Mouse (Mus musculus) liver, embryonic 14.5 days (tissue): ENCODE results near the gene Slc17a8.

Experiments used
- CTCF ChIP-seq: IDR thresholded peaks from 2 replicates; pipeline ENCODE4 v1.5.1; 2016; ENCODE audit warnings: antibody characterized with exemption, low read depth, control low read depth
- EP300 ChIP-seq: IDR thresholded peaks from 2 replicates; pipeline ENCODE4 v1.6.1; 2016; ENCODE audit warnings: antibody characterized with exemption, low read depth

DNA sequence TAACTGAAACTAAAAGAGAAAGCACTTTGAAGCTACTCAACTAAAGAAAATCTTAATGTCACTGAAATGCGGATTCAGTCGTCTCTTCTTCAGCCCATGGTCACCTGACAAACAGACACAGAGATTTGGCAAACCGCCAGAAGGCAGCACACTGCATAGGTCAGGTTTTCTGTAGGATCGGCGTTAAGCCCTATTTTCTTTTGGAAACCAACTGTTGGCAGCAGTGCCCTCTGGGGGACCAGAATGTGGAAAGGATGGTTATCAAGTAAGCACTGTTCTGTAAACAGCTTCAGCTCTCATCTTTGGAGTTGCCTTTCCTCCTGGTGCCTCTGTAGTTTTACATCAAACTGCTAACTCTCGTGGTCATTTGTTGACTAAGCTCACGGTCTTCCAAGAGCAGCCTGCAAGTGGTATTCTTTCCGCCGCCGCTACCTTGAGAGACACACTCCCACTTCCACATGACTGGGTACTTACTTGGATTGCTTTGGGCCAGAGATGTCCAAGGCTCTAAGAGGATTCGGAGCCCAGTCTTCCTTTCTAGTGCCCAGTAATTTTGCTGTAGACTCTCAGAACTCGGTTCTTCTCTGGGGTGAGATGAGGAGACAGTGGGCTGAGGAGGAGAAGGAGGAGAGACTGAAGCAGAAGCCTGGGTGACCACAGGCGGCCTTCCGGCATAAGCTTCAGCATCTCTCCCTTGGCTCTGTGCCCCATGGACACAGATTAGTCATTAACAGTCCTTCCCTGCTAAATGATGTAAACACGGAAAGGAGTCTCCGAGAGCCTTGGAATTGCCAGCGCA, 87.9 kb downstream of the Slc17a8 start, which contains the start of gene Nr1h4:
- TF ChIP-seq CTCF = no peak
- no peak for TF ChIP-seq EP300
